Mouse (Mus musculus) CH12.LX (cell line): ENCODE data around the gene Rnf181. TPM values are rescaled to one million over a fixed set of nuclear protein-coding genes. Genes with fewer than 3 reads are reported as not detected.
A peak's percentile ranks its signal among the peaks of the same experiment; 100 is the strongest.

Source experiments
- DNase-seq: peaks from one replicate; pipeline ENCODE4 v3.0.0-alpha.2; 2013; ENCODE audit errors: extremely low read depth
- H3K27ac ChIP-seq: 2 replicates; pipeline ENCODE4 v1.5.1; 2012; ENCODE audit warnings: low read depth, mild to moderate bottlenecking, control low read depth, moderate library complexity; ENCODE audit not compliant: insufficient read depth
- H3K27me3 ChIP-seq: replicated peaks from 2 replicates; pipeline ENCODE3; 2012; ENCODE audit warnings: inconsistent platforms
- H3K36me3 ChIP-seq, 2 experiments: replicated peaks in 1 of 2; 2 replicates each; pipeline versions ENCODE3 to v1.6.1; 2012; ENCODE audit warnings: inconsistent platforms in 1 of 2, low read length in 1 of 2, mild to moderate bottlenecking in 1 of 2, mixed read lengths in 1 of 2, moderate library complexity in 1 of 2; ENCODE audit not compliant: control insufficient read depth in 1 of 2, insufficient read depth in 1 of 2
- H3K4me1 ChIP-seq, 2 experiments: 2 replicates each; pipeline ENCODE4 v1.6.1; 2012; ENCODE audit warnings: inconsistent platforms in 1 of 2, moderate library complexity in 1 of 2; ENCODE audit not compliant: insufficient read depth in 2 of 2, control insufficient read depth in 1 of 2
- H3K4me2 ChIP-seq: 2 replicates; pipeline ENCODE4 v1.6.1; 2012; ENCODE audit warnings: low read depth, mild to moderate bottlenecking, control low read depth; ENCODE audit not compliant: poor library complexity, insufficient read depth, severe bottlenecking
- H3K4me3 ChIP-seq, 3 experiments: fragments of 150-350 bp in 1 of 3; sonication (generic) in 1 of 3; replicated peaks in 1 of 3; 2 replicates each; pipeline versions ENCODE3 to v1.5.1; 2011 to 2012; ENCODE audit warnings: low read depth in 2 of 3, low read length in 2 of 3, mild to moderate bottlenecking in 2 of 3, moderate library complexity in 2 of 3, control low read depth in 1 of 3, improper control_type of control experiment in 1 of 3, inconsistent platforms in 1 of 3, mixed read lengths in 1 of 3; ENCODE audit not compliant: poor library complexity in 1 of 3
- H3K79me2 ChIP-seq: replicated peaks from 2 replicates; pipeline ENCODE4 v1.6.1; 2012; ENCODE audit warnings: mild to moderate bottlenecking, moderate library complexity; ENCODE audit not compliant: control insufficient read depth, poor library complexity, insufficient read depth, severe bottlenecking; ENCODE audit errors: extremely low read depth
- H3K9ac ChIP-seq: 2 replicates; pipeline ENCODE4 v1.6.1; 2012; ENCODE audit warnings: low read depth, mild to moderate bottlenecking, control low read depth, moderate library complexity; ENCODE audit not compliant: insufficient read depth
- H3K9me3 ChIP-seq: replicated peaks from 2 replicates; pipeline ENCODE3; 2012; ENCODE audit warnings: low read length, inconsistent platforms, mixed read lengths
- CHD2 ChIP-seq: IDR thresholded peaks from 2 replicates; pipeline ENCODE4 v1.6.1; 2011; ENCODE audit warnings: low read length, improper control_type of control experiment
- E2F4 ChIP-seq: IDR thresholded peaks from 2 replicates; pipeline ENCODE4 v1.6.1; 2011; ENCODE audit warnings: low read depth, low read length, improper control_type of control experiment; ENCODE audit not compliant: insufficient replicate concordance
- IRF4 ChIP-seq: IDR thresholded peaks from 2 replicates; pipeline ENCODE4 v1.6.1; 2014; ENCODE audit warnings: low read depth, mild to moderate bottlenecking, inconsistent platforms, low read length, improper control_type of control experiment
- MAZ ChIP-seq: IDR thresholded peaks from 2 replicates; pipeline ENCODE4 v1.6.1; 2012; ENCODE audit warnings: low read depth, mild to moderate bottlenecking, inconsistent platforms, low read length, improper control_type of control experiment, moderate library complexity
- MEF2A ChIP-seq: IDR thresholded peaks from 2 replicates; pipeline ENCODE4 v1.6.1; 2014; ENCODE audit warnings: low read depth, mild to moderate bottlenecking, inconsistent platforms, low read length, improper control_type of control experiment, borderline replicate concordance
- MYC ChIP-seq: IDR thresholded peaks from 2 replicates; pipeline ENCODE4 v1.6.1; 2011; ENCODE audit warnings: low read depth, mild to moderate bottlenecking, improper control_type of control experiment, low read length
- NRF1 ChIP-seq: IDR thresholded peaks from 2 replicates; pipeline ENCODE4 v1.6.1; 2014; ENCODE audit warnings: low read depth, mild to moderate bottlenecking, inconsistent platforms, low read length, improper control_type of control experiment, moderate library complexity
- USF1 ChIP-seq: IDR thresholded peaks from 2 replicates; pipeline ENCODE4 v1.6.1; 2014; ENCODE audit warnings: low read depth, mild to moderate bottlenecking, inconsistent platforms, low read length, improper control_type of control experiment
- USF2 ChIP-seq: conservative IDR thresholded peaks from 2 replicates; pipeline ENCODE4 v1.6.1; 2011; ENCODE audit warnings: low read depth, low read length, improper control_type of control experiment
- ZMIZ1 ChIP-seq: IDR thresholded peaks from 2 replicates; pipeline ENCODE4 v1.6.1; 2012; ENCODE audit warnings: low read depth, mild to moderate bottlenecking, inconsistent platforms, low read length, improper control_type of control experiment
- ZNF384 ChIP-seq: IDR thresholded peaks from 2 replicates; pipeline ENCODE4 v1.6.1; 2012; ENCODE audit warnings: low read depth, low read length, improper control_type of control experiment, inconsistent platforms
- dilution Hi-C: fragments of 300-500 bp; cut with MboI; formaldehyde crosslinking; loops from 2 replicates; pipeline ENCODE4 v1.14.3; 2020; ENCODE audit warnings: low sequenced_read_pairs; ENCODE audit not compliant: extremely low pct_unique_long_range_greater_than_20kb, extremely low pct_ligation_motif_present
- in situ Hi-C: fragments of 300-500 bp; cut with MboI; formaldehyde crosslinking; loops from 3 replicates; pipeline ENCODE4 v1.14.3; 2019; ENCODE audit warnings: low sequenced_read_pairs, low pct_ligation_motif_present, low pct_unique_long_range_greater_than_20kb, mixed read lengths
- polyA plus RNA-seq: library from polyadenylated mRNA; unstranded; fragments of >175 nt; gene quantifications from 2 replicates; pipeline ENCODE4 v1.2.1, GENCODE M21; 2012; ENCODE audit warnings: low read depth; ENCODE audit not compliant: insufficient read length
- total RNA-seq, 2 experiments: library from RNA; depleted of rRNA; stranded (reverse); fragments of 300-350 nt in 1 of 2; fragments of >200 nt in 1 of 2; gene quantifications; 2 replicates each; pipeline ENCODE4 v1.2.3; 2012 to 2014

Rnf181 gene
- total and polyA plus RNA-seq, 3 experiments, result 63.2 to 88.7 (median 83.2) TPM

- TF ChIP-seq NRF1 (peak; percentile 80), MEF2A (0 out of 2 replicates have a peak, but pooled peaks have one; percentile 21), E2F4 (peak; percentile 71; the same call in 1 of the 2 replicates), CHD2 (no peak), USF2 (no peak)
- TF ChIP-seq, all 38 proteins: peak for 19
Observed at GRCm38 (mm10) chr6:72345074-72345567, 21.6 kb downstream of the Rnf181 start, which contains the start of gene Usp39 (continued).

GRCm38 (mm10) chr6:72344396-72345073 is 22.2 kb downstream of the Rnf181 start:
- no peaks in the 10 kb centered on the region for H3K27me3 ChIP-seq
- dilution Hi-C loops (no loop called here), in situ Hi-C loops (no loop called here)
- DNase-seq, result peak; percentile 12
- peaks cover 19 to 43% of the 10 kb centered on the region in 2 experiments for H3K36me3 ChIP-seq
- no peak overlapping the region; the same call in 1 of the 2 replicates for H3K27ac ChIP-seq
- H3K4me1 ChIP-seq, result peaks cover 13 to 56% of the 10 kb centered on the region in 2 experiments; a peak in 3 of 4 replicates
- H3K4me3 ChIP-seq, result peak overlapping the region; percentile 88 to 93 (median 90)
- no peaks in the 10 kb centered on the region for H3K9me3 ChIP-seq
- H3K79me2 ChIP-seq, result peaks cover 52% of the 10 kb centered on the region
- no peak for TF ChIP-seq MYC
- no peak for TF ChIP-seq E2F4
- H3K9ac ChIP-seq, result peak overlapping the region; percentile 93
- peak overlapping the region; percentile 91 for H3K4me2 ChIP-seq

GRCm38 (mm10) chr6:72340481-72340880 is 26.3 kb downstream of the Rnf181 start:
- H3K79me2 ChIP-seq, result peaks cover 40% of the 10 kb centered on the region
- in situ Hi-C loops (no loop called here), dilution Hi-C loops (no loop called here)
- DNase-seq, result no peak
- TF ChIP-seq MYC (no peak), USF1 (no peak), MAZ (no peak), ZMIZ1 (no peak), IRF4 (no peak), ZNF384 (no peak)
- H3K9me3 ChIP-seq, result no peaks in the 10 kb centered on the region
- H3K27ac ChIP-seq, result no peak overlapping the region
- H3K27me3 ChIP-seq, result no peaks in the 10 kb centered on the region
- no peak overlapping the region for H3K9ac ChIP-seq
- peaks cover 43 to 70% of the 10 kb centered on the region in 2 experiments for H3K36me3 ChIP-seq
- peaks cover 2 to 29% of the 10 kb centered on the region in 2 experiments; a peak in 3 of 4 replicates for H3K4me1 ChIP-seq
- H3K4me3 ChIP-seq, result no peak overlapping the region
- no peak overlapping the region for H3K4me2 ChIP-seq
